Mouse (Mus musculus) limb, embryonic 11.5 days (tissue): ENCODE measurements at regions not wholly inside any gene's neighbourhood (a gene's known extent, or its start where the extent isn't known, plus 50 kb on each side); places are given as distances from the start of the nearest gene placed in this dataset.

Source experiments
- ATAC-seq: fragments of 200-750 bp; cut with Nextera tagmentation; 2 replicates; pipeline ENCODE4 v1.8.0; 2017; ENCODE audit warnings: low read depth; ENCODE audit not compliant: insufficient number of reproducible peaks, low FRiP score, low TSS enrichment
- DNase-seq: peaks from one replicate; pipeline ENCODE4 v3.0.0-alpha.2; 2015; ENCODE audit warnings: low spot score
- H3K27ac ChIP-seq: fragments of 300-500 bp; sonication (generic); replicated peaks from 2 replicates; pipeline ENCODE4 v1.5.1; 2014; ENCODE audit warnings: low read depth, mild to moderate bottlenecking, low read length
- H3K27me3 ChIP-seq: fragments of 300-500 bp; sonication (generic); 2 replicates; pipeline ENCODE4 v1.6.1; 2014; ENCODE audit warnings: mild to moderate bottlenecking, low read length, mixed read lengths; ENCODE audit not compliant: control insufficient read depth, insufficient read depth
- H3K36me3 ChIP-seq: fragments of 300-500 bp; sonication (generic); 2 replicates; pipeline ENCODE4 v1.6.1; 2014; ENCODE audit warnings: mild to moderate bottlenecking, low read length, moderate library complexity, mixed read lengths; ENCODE audit not compliant: control insufficient read depth, insufficient read depth
- H3K4me1 ChIP-seq: fragments of 300-500 bp; sonication (generic); 2 replicates; pipeline ENCODE4 v1.6.1; 2014; ENCODE audit warnings: low read length, mixed read lengths; ENCODE audit not compliant: control insufficient read depth, insufficient read depth
- H3K4me2 ChIP-seq: fragments of 300-500 bp; sonication (generic); 2 replicates; pipeline ENCODE4 v1.6.1; 2014; ENCODE audit warnings: low read depth, mild to moderate bottlenecking, moderate library complexity; ENCODE audit not compliant: severe bottlenecking
- H3K4me3 ChIP-seq: fragments of 300-500 bp; sonication (generic); 2 replicates; pipeline ENCODE4 v1.5.1; 2014; ENCODE audit warnings: low read depth, low read length
- H3K9ac ChIP-seq: fragments of 300-500 bp; sonication (generic); 2 replicates; pipeline ENCODE4 v1.6.1; 2014; ENCODE audit warnings: mild to moderate bottlenecking, low read length
- H3K9me3 ChIP-seq: fragments of 300-500 bp; sonication (generic); 2 replicates; pipeline ENCODE4 v1.6.1; 2016; ENCODE audit warnings: low read length; ENCODE audit not compliant: control insufficient read depth
- WGBS: fragments of 180-500 bp; shearing (Covaris S2); extraction: QIAGEN DNeasy Blood & Tissue Kit; methylation state at CpG from one replicate; pipeline ENCODE4 v1.1.7; 2014; 5-methylcytosine and 5-hydroxymethylcytosine counted together

DNA sequence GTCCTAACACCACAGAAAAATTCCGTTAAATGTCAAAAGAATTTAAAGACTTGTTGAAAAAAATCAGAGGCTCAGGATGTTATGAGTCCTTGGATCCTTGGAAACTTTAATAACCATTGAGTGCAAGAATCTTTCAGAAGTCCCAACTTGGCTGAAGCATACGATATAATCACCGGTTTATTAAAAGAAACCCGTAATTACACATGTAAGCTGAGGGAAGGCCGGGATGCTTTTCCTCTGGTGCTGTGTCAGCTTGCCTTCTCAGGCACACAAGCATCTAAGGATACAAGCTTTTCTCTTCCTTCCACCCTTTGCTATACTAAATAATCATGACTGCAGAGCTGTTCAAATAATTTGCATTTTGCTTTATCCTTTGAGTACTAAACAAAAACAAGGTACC lies 160.4 kb upstream of the Pabpc6 start:
- Histone ChIP-seq H3K4me3 (no peak overlapping the region), H3K4me2 (no peak overlapping the region), H3K27ac (no peak overlapping the region), H3K36me3 (no peaks in the 10 kb centered on the region), H3K27me3 (no peaks in the 10 kb centered on the region), H3K4me1 (no peaks in the 10 kb centered on the region), H3K9ac (no peak overlapping the region), H3K9me3 (no peaks in the 10 kb centered on the region)
- WGBS, result 89% methylated on average over 5 of the region's 5 CpGs
- ATAC-seq (no peak), DNase-seq (no peak)

DNA sequence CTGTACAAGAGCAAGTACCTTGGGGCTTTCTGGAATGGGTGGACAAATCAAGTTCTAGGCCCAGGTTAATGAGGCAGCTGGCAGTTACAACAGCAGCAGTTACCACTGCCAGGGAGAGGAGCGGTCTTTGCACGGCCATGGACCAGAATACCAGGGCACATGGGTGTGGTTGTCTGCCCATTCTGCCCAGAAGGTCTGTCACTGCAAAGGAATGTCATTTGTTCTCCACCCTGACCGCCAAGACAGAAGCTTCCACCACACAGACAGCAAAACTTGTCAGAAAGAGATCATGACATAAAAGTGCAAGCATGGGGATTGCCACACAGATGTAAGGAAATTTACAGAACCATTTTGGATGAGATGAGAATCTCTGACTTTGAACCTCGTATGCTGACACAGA lies 151.8 kb upstream of the Pabpc6 start:
- no peaks in the 10 kb centered on the region for H3K4me1 ChIP-seq

DNA sequence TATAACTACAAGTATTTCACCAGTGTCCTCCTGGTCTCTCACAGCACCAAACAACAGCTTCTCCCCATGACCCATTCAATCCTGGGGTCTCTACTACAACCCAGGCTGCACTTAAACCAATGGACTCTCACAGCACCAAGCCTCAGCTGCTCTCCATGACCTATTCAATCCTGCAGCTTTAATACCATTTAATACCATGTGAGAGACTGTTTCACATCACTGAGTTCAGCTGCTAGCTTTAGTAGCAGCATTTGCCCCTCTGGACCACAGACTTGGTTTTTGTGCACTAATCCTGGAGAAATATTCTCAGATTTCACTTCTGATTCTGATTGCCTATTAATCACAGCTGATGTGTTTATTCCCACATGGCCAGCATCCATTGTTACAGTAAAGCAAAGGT lies 147.5 kb upstream of the Pabpc6 start:
- Histone ChIP-seq H3K4me3 (no peak overlapping the region), H3K4me1 (no peaks in the 10 kb centered on the region), H3K4me2 (no peak overlapping the region), H3K9ac (no peak overlapping the region), H3K36me3 (no peaks in the 10 kb centered on the region), H3K27ac (no peak overlapping the region), H3K9me3 (no peaks in the 10 kb centered on the region), H3K27me3 (no peaks in the 10 kb centered on the region)
- DNase-seq, result no peak
- no peak for ATAC-seq

More for the DNA sequence above, 151.8 kb upstream of the Pabpc6 start:
- no peaks in the 10 kb centered on the region for H3K9me3 ChIP-seq
- H3K36me3 ChIP-seq, result no peaks in the 10 kb centered on the region
- 88% methylated on average over 4 of the region's 4 CpGs for WGBS
- H3K4me2 ChIP-seq, result no peak overlapping the region
- H3K9ac ChIP-seq, result no peak overlapping the region
- H3K4me3 ChIP-seq, result no peak overlapping the region
- DNase-seq, result no peak
- no peak overlapping the region for H3K27ac ChIP-seq
- no peaks in the 10 kb centered on the region for H3K27me3 ChIP-seq
- ATAC-seq, result no peak

DNA sequence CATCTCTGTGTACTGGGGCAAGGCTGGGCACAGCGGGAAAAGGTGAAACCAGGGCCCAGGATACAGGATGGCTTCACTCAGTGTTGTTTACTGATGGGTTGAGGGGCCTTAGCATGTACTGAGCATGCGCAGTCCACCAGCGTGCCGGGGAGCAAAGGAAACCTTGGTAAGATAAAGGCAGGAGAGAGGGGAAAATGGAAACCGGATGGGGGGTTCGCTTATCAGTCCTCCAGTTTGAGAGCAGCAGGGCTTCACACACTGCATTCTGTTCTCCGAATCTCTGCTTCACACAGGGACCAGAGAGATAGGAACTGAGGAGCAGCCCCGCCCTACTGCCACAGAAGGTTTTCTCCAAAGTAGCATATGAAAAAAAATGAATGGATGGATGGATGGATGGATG lies 127.6 kb upstream of the Pabpc6 start:
- H3K27ac ChIP-seq, result no peak overlapping the region
- ATAC-seq (no peak), DNase-seq (no peak)
- no peaks in the 10 kb centered on the region for H3K36me3 ChIP-seq
- WGBS, result 83% methylated on average over 8 of the region's 8 CpGs
- H3K4me2 ChIP-seq, result no peak overlapping the region
- no peaks in the 10 kb centered on the region for H3K4me1 ChIP-seq
- no peaks in the 10 kb centered on the region for H3K27me3 ChIP-seq
- H3K9me3 ChIP-seq, result no peaks in the 10 kb centered on the region
- no peak overlapping the region for H3K4me3 ChIP-seq
- no peak overlapping the region for H3K9ac ChIP-seq

DNA sequence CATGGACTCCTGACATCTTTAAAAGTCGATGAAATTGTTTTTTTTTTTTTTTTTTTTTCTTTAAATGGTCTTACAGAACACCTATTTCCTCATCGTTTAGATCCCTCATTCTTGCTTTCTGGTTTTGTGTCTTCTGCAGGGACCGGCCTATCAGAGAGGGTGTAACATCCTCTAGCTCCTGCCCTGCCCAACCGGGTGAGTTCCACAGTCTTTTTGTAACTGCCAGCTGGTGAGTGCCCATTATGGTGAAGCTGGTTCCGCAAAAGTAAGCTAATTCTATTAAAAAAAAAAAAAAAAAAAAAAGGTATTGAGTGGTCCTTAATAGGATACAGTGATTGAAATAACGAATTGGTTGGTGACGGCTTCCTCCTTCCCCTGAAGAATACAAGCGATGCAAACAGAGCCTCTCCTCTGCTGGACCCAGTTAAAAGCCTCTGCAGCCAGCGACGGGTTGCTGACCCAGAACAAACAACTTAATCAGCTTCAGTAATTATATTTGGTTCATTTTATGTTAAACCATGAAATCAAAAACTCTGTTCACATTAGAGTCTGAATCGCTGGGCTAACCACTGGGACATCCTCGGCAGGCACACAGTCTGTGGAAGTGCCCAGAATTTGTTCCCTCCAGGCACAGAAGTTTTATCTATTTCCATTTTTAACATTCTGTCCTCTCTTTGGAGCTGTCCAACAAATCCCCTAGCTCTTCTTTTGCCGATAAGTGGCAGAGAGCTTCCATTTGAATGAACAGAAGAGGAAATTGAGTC lies 126.9 kb upstream of the Pabpc6 start:
- no peak for ATAC-seq
- Histone ChIP-seq H3K27ac (no peak overlapping the region), H3K9me3 (no peaks in the 10 kb centered on the region), H3K4me2 (no peak overlapping the region), H3K4me3 (no peak overlapping the region), H3K27me3 (no peaks in the 10 kb centered on the region), H3K36me3 (no peaks in the 10 kb centered on the region), H3K4me1 (no peaks in the 10 kb centered on the region), H3K9ac (no peak overlapping the region)
- WGBS, result 72% methylated on average over 13 of the region's 13 CpGs
- DNase-seq, result no peak

DNA sequence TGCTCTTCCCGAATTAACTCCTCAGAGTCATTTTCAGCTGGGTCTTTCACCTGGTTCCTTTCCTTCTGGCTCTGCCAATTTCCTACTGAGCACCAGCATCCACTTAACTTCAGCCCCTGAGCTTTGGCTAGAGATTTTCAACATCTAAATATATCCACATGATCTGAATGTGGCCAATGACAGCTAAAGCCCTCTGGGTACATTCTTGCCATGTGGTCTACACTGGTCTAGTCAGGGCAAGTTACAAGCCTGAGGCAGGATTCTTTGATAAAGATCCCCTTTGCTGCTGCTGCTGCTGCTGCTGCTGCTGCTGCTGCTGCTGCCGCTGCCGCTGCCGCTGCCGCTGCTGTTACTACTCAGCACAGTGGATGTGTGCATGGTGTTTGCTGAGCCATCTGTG lies 109.3 kb upstream of the Pabpc6 start:
- Histone ChIP-seq H3K27ac (no peak overlapping the region), H3K4me2 (no peak overlapping the region), H3K9me3 (no peaks in the 10 kb centered on the region), H3K27me3 (no peaks in the 10 kb centered on the region), H3K4me1 (no peaks in the 10 kb centered on the region), H3K9ac (no peak overlapping the region), H3K36me3 (no peaks in the 10 kb centered on the region), H3K4me3 (no peak overlapping the region)
- WGBS, result 83% methylated on average over 5 of the region's 5 CpGs
- no peak for ATAC-seq
- DNase-seq, result no peak

DNA sequence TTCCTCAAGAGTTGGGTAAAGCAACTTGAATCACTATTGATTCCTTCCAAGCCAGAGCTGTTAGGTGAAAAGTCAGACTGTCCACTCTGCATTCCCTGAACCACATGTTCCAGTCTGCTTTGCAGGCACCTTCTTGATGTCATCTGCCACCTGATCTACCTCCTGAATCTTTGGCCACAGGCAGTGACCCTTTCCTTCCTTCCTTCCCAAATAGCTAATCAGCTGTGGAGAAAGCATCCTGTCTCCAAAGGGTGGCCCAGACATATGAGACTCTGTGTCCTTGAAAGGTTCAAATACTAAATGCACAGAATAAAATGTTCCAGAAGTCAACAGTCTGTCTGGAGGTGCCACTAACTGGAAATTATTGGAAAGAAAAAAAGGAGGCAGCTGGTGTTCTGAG lies 107.6 kb upstream of the Pabpc6 start:
- H3K9me3 ChIP-seq, result no peaks in the 10 kb centered on the region
- no peak overlapping the region for H3K4me2 ChIP-seq
- DNase-seq (no peak), ATAC-seq (no peak)
- H3K27me3 ChIP-seq, result no peaks in the 10 kb centered on the region
- no peak overlapping the region for H3K4me3 ChIP-seq
- H3K4me1 ChIP-seq, result no peaks in the 10 kb centered on the region
- H3K9ac ChIP-seq, result no peak overlapping the region
- H3K36me3 ChIP-seq, result no peaks in the 10 kb centered on the region
- no peak overlapping the region for H3K27ac ChIP-seq

DNA sequence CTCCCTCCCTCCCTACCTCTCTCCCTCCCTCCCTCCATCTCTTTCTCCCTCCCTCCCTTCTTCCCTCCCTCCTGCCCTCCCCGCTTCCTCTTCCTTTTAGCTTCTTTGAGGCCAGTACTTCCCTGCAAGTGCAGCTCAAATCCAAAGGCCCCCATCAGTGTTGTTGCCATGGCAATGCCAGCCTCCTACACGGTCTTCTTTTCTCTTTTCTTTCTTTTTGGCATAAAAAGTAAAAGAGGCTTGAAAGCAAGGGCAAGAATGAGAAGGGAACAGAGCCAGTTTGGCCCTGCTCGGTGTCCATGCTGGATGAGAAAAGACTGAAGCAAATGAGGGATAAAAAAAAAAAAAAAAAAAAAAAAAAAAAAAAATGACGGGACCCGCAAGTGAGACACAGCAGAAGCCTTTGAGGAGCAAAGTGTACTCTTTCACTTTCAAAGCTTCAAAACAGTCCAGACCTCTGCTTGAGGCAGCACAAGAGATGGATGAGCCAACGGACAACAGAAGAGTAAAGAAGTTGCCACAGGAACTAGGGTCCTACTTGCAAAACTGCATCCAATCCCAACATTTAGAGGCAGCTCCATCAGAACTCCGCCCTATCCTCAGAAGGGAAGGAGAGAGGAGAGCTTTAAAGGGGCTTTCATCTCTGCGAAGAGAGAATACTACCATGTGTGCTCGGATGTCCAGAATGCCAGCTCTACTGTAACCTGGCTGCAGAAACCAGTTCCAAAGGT lies 106.9 kb upstream of the Pabpc6 start:
- ATAC-seq, result no peak

More for the DNA sequence above, 106.9 kb upstream of the Pabpc6 start:
- H3K4me1 ChIP-seq, result no peaks in the 10 kb centered on the region
- no peak overlapping the region for H3K4me3 ChIP-seq
- 66% methylated on average over 8 of the region's 9 CpGs for WGBS
- H3K4me2 ChIP-seq, result no peak overlapping the region
- no peaks in the 10 kb centered on the region for H3K36me3 ChIP-seq
- no peak overlapping the region for H3K27ac ChIP-seq
- H3K9ac ChIP-seq, result no peak overlapping the region
- H3K27me3 ChIP-seq, result no peaks in the 10 kb centered on the region
- DNase-seq, result no peak
- H3K9me3 ChIP-seq, result no peaks in the 10 kb centered on the region
